Mouse (Mus musculus) spleen, adult 2 months (tissue): ENCODE data around the gene Col20a1. TPM values are rescaled to one million over a fixed set of nuclear protein-coding genes. Genes with fewer than 3 reads are reported as not detected.

Experiments used
- DNase-seq, 2 experiments: peaks; one replicate each; pipeline versions ENCODE4 v3.0.0 to v3.0.0-alpha.2; 2012 to 2021; ENCODE audit warnings: low spot score in 2 of 2, low read depth in 1 of 2
- H3K27ac ChIP-seq: fragments of 200-500 bp; 2 replicates; pipeline ENCODE4 v1.5.1; 2012; ENCODE audit warnings: low read length, inconsistent platforms; ENCODE audit not compliant: insufficient read depth
- H3K27me3 ChIP-seq: fragments of 200-500 bp; 2 replicates; pipeline ENCODE4 v1.6.1; 2012; ENCODE audit warnings: mild to moderate bottlenecking, moderate library complexity, low read length, inconsistent platforms; ENCODE audit not compliant: control insufficient read depth, insufficient read depth
- H3K36me3 ChIP-seq: fragments of 200-500 bp; 2 replicates; pipeline ENCODE4 v1.6.1; 2012; ENCODE audit warnings: mild to moderate bottlenecking, low read length, inconsistent platforms; ENCODE audit not compliant: control insufficient read depth, insufficient read depth
- H3K4me1 ChIP-seq: fragments of 200-500 bp; 2 replicates; pipeline ENCODE4 v1.6.1; 2011; ENCODE audit warnings: inconsistent platforms; ENCODE audit not compliant: control insufficient read depth, insufficient read depth, insufficient read length
- H3K4me3 ChIP-seq: fragments of 200-500 bp; 2 replicates; pipeline ENCODE4 v1.5.1; 2011; ENCODE audit warnings: mild to moderate bottlenecking, inconsistent platforms; ENCODE audit not compliant: insufficient read depth, insufficient read length; ENCODE audit errors: extremely low read depth
- CTCF ChIP-seq: fragments of 200-500 bp; IDR thresholded peaks from 2 replicates; pipeline ENCODE4 v1.5.1; 2011; ENCODE audit warnings: mild to moderate bottlenecking, inconsistent platforms; ENCODE audit not compliant: insufficient read depth, insufficient read length, insufficient replicate concordance; ENCODE audit errors: extremely low read depth
- POLR2A ChIP-seq: fragments of 200-500 bp; IDR thresholded peaks from 2 replicates; pipeline ENCODE4 v1.6.1; 2011; ENCODE audit warnings: low read depth, low read length, inconsistent platforms
- WGBS: fragments of 180-500 bp; shearing (Covaris S2); methylation state at CpG from one replicate; pipeline ENCODE4 v1.1.7; 2018; 5-methylcytosine and 5-hydroxymethylcytosine counted together
- polyA plus RNA-seq: library from polyadenylated mRNA; depleted of rRNA; stranded (reverse); fragments of >200 nt; gene quantifications from 2 replicates; pipeline ENCODE4 v1.2.3, GENCODE M21; 2012

Gene Col20a1
- polyA plus RNA-seq, 1 experiment = 1.9 TPM

DNA sequence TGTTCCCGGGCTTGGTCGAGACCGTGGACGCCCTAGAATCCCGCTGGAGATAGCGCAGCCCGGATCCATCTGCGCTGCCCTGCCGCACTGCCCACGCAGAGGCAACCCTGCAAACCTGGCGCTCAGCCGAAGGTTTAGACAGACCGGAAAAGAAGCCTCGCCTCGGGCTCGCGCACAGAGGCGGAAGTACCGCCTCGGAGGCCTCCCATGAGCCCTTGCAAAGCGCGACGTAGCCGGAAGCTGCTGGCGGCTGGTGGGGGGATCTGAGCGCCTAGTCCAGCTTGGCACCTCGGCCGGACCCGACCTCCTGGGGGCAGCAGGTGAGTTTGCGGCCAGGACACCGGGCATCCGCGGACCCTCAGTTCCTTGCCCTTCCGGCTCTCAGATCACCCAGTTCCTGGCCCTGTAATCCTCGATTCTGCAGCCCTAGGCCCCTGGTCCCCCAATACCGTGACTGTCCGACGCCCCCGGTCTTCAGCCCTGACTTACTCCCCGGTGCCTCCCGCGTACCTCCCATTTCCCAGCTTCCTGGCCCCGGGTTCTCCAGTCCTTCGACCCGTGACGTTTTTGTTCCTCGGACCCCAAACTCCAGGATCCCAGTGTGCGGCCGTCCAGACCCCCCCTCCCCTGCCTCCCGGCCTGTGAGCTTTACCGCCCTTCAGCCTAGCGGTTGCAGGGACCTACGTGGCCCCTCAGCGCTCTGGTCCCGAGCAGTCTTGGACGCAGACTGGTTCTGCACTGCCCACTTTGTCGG lies 19.1 kb upstream of the Col20a1 start, which contains the start of gene Arfgap1:
Gene Arfgap1, plus strand, starts transcription at position 216 of the 754 bp plus-strand sequence.
- under 1% methylated on average over 57 of the region's 57 CpGs for WGBS
- Histone ChIP-seq H3K4me3 (peak within 1 kb of the TSS; percentile 93), H3K27me3 (no peaks in the 10 kb centered on the region), H3K4me1 (peaks cover 9% of the 10 kb centered on the region; the same call in 1 of the 2 replicates), H3K27ac (peak within 1 kb of the TSS; percentile 95), H3K36me3 (peaks cover 14% of the 10 kb centered on the region)
- TF ChIP-seq POLR2A (peak; percentile 76), CTCF (no peak)
- peak; percentile 73 to 87 for DNase-seq

DNA sequence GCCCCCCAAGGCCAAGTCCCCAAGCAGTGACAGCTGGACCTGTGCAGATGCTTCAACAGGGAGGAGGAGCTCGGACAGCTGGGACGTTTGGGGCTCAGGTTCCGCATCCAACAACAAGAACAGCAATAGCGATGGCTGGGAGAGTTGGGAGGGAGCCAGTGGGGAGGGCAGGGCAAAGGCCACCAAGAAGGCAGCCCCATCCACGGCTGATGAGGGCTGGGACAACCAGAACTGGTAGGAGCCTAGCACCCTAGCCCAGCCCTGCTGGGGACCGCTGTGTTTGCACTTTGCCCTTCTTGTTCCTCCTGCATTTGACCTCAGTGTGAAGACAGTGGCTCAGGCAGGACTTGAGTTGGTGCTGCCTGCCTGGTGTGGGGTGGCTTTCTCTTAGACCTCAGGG lies 5.2 kb upstream of the Col20a1 start:
- Histone ChIP-seq H3K4me1 (no peaks in the 10 kb centered on the region), H3K27me3 (no peaks in the 10 kb centered on the region), H3K4me3 (no peak overlapping the region), H3K27ac (no peak overlapping the region), H3K36me3 (peaks cover 38% of the 10 kb centered on the region)
- WGBS = 89% methylated on average over 6 of the region's 6 CpGs
- no peak for DNase-seq
- TF ChIP-seq POLR2A = no peak
- TF ChIP-seq CTCF = no peak

DNA sequence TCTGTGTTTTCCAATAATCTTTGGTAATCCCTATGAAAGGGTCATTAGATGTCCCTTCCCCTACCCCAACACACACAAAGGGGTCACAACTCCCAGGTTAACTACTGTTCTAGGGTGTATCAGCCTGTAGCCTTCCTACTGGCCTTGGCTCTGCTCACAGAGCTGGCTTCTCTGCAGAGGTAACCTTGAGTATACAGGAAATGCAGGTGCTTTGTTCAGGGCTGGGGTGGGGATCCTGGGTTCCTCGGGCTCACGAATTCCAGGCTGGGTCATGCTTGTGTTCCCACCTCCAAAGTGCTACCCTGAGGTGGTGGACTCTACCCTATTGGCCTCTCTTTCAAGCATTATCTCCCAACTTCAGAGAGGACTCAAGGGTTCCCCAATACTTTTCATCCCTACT lies 700 bp upstream of the Col20a1 start:
- no peak overlapping the region for H3K27ac ChIP-seq
- WGBS = 63% methylated on average over 2 of the region's 2 CpGs
- no peak for DNase-seq
- H3K27me3 ChIP-seq = no peaks in the 10 kb centered on the region
- H3K4me3 ChIP-seq = no peak overlapping the region
- TF ChIP-seq CTCF (no peak), POLR2A (no peak)
- no peaks in the 10 kb centered on the region for H3K4me1 ChIP-seq
- H3K36me3 ChIP-seq = peaks cover 7% of the 10 kb centered on the region

DNA sequence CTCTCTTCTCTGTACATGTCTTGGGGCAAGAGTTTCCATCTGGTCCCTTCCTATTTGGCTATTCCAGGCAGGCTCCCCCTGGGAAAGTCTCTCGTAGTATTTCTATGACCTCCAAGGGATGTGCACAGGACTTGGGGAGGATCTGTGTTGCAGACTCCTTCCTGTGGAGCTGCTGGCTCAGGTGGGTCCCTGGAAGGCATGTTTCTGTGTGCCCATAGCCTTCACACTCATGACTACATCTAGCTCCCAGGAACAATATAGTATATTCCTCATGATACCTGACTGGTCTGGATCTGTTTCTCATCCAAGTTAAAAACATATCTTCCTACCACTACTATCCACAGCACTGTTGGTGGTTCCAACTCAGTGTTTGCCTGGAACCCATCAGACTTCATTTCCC lies 666 bp downstream of the Col20a1 start:
- no peaks in the 10 kb centered on the region; the same call in 1 of the 2 replicates for H3K36me3 ChIP-seq
- no peak overlapping the region for H3K4me3 ChIP-seq
- WGBS = 81% methylated on average over 1 of the region's 1 CpGs
- TF ChIP-seq CTCF (no peak), POLR2A (no peak)
- no peaks in the 10 kb centered on the region for H3K4me1 ChIP-seq
- DNase-seq = no peak
- no peak overlapping the region for H3K27ac ChIP-seq
- no peaks in the 10 kb centered on the region for H3K27me3 ChIP-seq

DNA sequence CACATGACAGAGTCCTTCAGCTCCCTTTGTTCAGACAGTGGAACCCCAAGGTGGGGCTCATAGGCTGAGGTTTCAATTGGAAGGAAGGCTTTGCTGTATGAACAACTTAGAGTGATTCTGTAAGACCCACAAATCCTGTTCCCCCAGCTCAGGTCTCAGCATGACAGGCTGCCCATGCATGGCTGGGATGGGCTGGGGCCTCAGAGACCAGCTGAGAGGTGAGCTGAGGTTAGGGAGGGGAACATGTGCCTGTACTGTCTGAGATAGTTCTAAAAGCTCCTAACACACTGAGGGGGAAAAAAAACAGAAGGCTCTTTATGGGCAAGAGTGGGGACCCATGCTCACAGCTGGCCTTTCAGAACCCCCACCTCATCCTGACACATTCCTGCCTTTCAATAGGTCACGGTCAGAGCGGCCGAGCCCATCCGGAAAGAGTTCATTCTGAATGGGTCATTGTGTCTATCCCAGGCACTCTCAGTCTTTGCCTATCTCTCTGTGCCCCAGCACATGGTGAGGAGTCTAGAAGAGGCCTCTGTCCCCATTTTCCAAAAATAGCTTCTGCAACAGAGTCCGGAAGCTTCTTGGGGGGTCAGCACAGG lies 1.2 kb downstream of the Col20a1 start:
- Histone ChIP-seq H3K4me3 (no peak overlapping the region), H3K27me3 (no peaks in the 10 kb centered on the region), H3K4me1 (no peaks in the 10 kb centered on the region), H3K36me3 (no peaks in the 10 kb centered on the region), H3K27ac (no peak overlapping the region)
- DNase-seq = no peak
- WGBS = 83% methylated on average over 5 of the region's 5 CpGs
- TF ChIP-seq CTCF = no peak
- no peak for TF ChIP-seq POLR2A

DNA sequence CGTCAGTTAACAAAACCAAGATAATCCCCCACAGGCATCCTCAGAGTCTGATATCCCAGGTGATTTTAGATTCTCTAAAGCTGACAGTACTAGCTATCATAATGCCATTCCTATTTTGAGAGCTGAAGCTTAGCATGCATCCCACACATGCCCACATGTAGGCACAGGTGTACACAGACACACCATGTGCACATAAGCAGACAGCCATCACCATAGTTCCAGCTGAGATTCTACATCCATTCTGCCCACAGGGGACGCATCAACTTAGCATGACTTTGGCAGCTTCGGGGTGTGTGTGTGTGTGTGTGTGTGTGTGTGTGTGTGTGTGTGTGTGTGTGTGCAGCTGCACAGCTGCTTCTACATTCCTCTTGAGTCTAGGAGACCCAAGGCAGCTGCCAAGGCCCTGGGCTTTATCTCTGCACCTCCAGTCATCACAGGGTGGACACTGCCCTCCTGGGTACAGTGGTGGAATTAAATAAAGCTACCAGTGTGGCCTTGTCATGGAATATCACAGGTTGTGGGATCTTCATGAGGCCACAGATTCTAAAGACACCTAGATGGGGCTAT lies 2.1 kb downstream of the Col20a1 start:
- no peaks in the 10 kb centered on the region for H3K27me3 ChIP-seq
- no peak for DNase-seq
- 68% methylated on average over 3 of the region's 3 CpGs for WGBS
- no peak overlapping the region for H3K4me3 ChIP-seq
- no peaks in the 10 kb centered on the region for H3K4me1 ChIP-seq
- H3K27ac ChIP-seq = no peak overlapping the region
- no peaks in the 10 kb centered on the region for H3K36me3 ChIP-seq
- TF ChIP-seq CTCF (no peak), POLR2A (no peak)

DNA sequence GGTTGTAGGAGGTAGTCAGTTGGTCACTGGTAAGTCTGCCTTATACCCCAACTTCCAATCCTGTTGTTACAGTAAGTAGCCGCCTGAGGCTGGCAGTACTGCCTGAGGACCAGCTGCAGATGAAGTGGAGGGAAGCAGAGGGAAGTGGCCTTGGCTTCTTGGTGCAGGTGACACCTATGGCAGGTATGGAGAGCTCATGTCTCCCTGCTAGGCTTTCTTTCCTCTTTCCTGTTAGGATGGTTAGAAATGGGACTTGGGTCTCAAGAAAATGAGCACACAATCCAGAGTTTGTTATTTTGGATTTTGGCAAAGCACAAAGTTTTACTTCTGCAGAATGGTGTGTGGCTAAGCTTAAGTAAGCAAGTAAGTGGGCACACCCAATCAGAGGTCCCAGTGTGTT lies 2.6 kb downstream of the Col20a1 start:
- TF ChIP-seq CTCF = no peak
- TF ChIP-seq POLR2A = no peak
- 64% methylated on average over 1 of the region's 1 CpGs for WGBS
- no peaks in the 10 kb centered on the region for H3K27me3 ChIP-seq

More for the DNA sequence above, 2.6 kb downstream of the Col20a1 start:
- no peak overlapping the region for H3K4me3 ChIP-seq
- no peak overlapping the region for H3K27ac ChIP-seq
- H3K36me3 ChIP-seq = no peaks in the 10 kb centered on the region
- no peaks in the 10 kb centered on the region for H3K4me1 ChIP-seq
- DNase-seq = no peak
